Mouse (Mus musculus): ENCODE data around the gene Shisa5. TPM values are rescaled to one million over a fixed set of nuclear protein-coding genes. Genes with fewer than 3 reads are reported as not detected.

Gene Shisa5
- polyA plus RNA-seq, 1 experiment from 2014 or later, result 34.7 TPM

DNA sequence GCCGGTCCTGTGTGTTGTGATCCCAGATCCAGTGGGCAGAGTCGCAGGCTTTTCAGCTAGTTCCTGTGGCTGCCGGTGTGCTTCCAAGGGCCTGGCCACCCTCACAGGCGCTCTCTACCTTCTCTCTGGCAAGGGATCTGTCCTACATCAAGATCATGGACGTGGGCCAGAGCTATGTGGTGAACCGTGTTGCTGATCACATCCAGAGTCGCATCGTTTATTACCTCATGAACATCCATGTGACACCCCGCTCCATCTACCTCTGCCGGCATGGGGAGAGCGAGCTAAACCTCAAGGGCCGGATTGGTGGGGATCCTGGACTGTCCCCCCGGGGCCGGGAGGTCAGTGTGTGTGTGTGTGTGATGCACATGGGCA lies 28.1 kb upstream of the Shisa5 start:
- H3K4me2 ChIP-seq (ENCODE audit: low read depth), result no peak overlapping the region
- H3K36me3 ChIP-seq (ENCODE audit: control insufficient read depth, insufficient read depth, low read length), result 0 out of 2 replicates have a peak, but pooled peaks cover 2% of the 10 kb centered on the region
- H3K4me3 ChIP-seq (ENCODE audit: low read depth, low read length), result no peak overlapping the region
- 88% methylated on average over 14 of the region's 14 CpGs for WGBS
- no peaks in the 10 kb centered on the region for H3K4me1 ChIP-seq (ENCODE audit: control insufficient read depth, insufficient read depth, low read length)
- H3K9ac ChIP-seq (ENCODE audit: low read length), result no peak overlapping the region
- ATAC-seq (ENCODE audit: insufficient read depth, low FRiP score, low TSS enrichment) (no peak), DNase-seq (ENCODE audit: low spot score) (no peak)
- H3K9me3 ChIP-seq (ENCODE audit: control insufficient read depth, low read length), result no peaks in the 10 kb centered on the region
- H3K27me3 ChIP-seq (ENCODE audit: control insufficient read depth, insufficient read depth, low read length), result no peaks in the 10 kb centered on the region
- H3K27ac ChIP-seq (ENCODE audit: low read depth, low read length), result no peak overlapping the region

DNA sequence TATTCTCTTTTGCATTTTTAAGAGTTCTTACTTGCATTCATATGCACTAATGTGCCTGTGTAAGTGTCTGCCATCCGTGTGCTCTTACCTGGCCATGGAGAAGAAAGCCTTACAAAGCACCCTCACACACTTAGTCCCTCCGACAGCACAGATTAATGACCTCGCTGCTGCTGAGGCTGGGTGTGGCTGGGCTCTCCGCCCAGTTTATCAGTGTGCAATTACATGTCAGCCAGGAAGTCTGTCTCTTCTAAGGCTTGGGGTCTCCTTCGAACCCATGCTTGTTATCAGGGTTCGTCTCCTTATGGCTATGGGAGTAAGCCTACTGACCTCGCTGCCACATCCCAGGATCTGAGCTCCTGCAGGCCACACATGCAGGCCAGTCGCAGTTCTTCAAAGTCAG lies 23.0 kb upstream of the Shisa5 start:
- 70% methylated on average over 8 of the region's 8 CpGs for WGBS
- Histone ChIP-seq H3K4me2 (ENCODE audit: low read depth) (no peak overlapping the region), H3K27me3 (ENCODE audit: control insufficient read depth, insufficient read depth, low read length) (no peaks in the 10 kb centered on the region), H3K36me3 (ENCODE audit: control insufficient read depth, insufficient read depth, low read length) (no peaks in the 10 kb centered on the region), H3K4me3 (ENCODE audit: low read depth, low read length) (no peak overlapping the region), H3K4me1 (ENCODE audit: control insufficient read depth, insufficient read depth, low read length) (no peaks in the 10 kb centered on the region), H3K27ac (ENCODE audit: low read depth, low read length) (no peak overlapping the region), H3K9ac (ENCODE audit: low read length) (no peak overlapping the region), H3K9me3 (ENCODE audit: control insufficient read depth, low read length) (no peaks in the 10 kb centered on the region)
- no peak for DNase-seq (ENCODE audit: low spot score)
- no peak for ATAC-seq (ENCODE audit: insufficient read depth, low FRiP score, low TSS enrichment)

DNA sequence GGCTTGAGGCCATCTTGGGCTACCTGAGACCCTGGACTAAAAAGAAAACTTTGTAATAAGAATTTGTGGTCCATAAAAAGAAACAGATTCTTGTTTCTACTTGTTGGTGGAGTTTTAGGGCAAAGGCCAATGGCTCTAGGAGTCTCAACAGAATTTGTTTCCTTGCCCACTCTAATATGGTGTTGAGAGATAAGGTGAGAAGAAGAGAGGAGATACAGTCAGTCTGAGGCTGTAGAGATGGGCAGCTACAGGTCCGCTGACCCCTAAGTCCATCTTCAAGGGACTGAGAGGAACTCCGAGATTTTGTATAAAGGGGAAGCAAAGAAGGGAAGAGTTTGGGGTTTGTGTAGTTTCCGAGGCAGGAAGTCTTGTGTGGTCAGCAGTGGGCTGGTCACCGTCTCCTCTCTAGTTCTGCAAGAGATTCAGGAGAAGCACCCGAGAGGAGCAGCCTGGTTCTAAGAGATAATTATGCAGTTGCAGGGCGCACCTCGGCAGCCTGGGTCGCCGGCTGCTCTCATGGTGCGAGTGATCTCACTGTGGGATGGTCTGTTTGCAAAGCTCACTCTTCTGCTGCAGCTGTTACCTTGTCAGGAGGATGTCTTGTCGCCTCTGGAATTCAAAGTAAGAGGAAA lies 21.3 kb upstream of the Shisa5 start:
- no peaks in the 10 kb centered on the region for H3K9me3 ChIP-seq (ENCODE audit: control insufficient read depth, low read length)
- no peak overlapping the region for H3K27ac ChIP-seq (ENCODE audit: low read depth, low read length)
- no peaks in the 10 kb centered on the region for H3K36me3 ChIP-seq (ENCODE audit: control insufficient read depth, insufficient read depth, low read length)
- no peaks in the 10 kb centered on the region for H3K27me3 ChIP-seq (ENCODE audit: control insufficient read depth, insufficient read depth, low read length)
- no peak overlapping the region for H3K9ac ChIP-seq (ENCODE audit: low read length)
- H3K4me2 ChIP-seq (ENCODE audit: low read depth), result no peak overlapping the region
- no peak for DNase-seq (ENCODE audit: low spot score)
- no peak overlapping the region for H3K4me3 ChIP-seq (ENCODE audit: low read depth, low read length)
- no peaks in the 10 kb centered on the region for H3K4me1 ChIP-seq (ENCODE audit: control insufficient read depth, insufficient read depth, low read length)
- no peak for ATAC-seq (ENCODE audit: insufficient read depth, low FRiP score, low TSS enrichment)
- WGBS, result 51% methylated on average over 11 of the region's 11 CpGs

DNA sequence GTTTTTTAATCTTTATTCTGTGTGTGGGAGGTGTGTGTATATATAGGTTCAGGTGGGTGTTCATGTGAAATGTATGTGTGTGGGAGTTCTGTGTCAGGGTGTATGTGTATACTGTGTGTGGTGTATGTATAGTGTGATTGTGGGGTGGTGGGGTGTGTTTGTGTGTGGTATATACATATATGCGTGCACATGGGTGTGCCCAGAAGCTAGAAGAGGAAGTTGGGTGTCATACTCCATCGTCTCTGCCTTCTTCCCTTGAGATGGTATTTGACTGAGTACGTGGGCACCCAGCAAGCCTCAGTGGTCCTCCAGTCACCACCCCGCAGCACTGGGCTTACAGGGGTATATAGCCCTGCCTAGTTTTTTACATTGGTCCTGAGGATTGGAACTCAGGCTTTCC lies 16.9 kb upstream of the Shisa5 start:
- H3K27me3 ChIP-seq (ENCODE audit: control insufficient read depth, insufficient read depth, low read length), result no peaks in the 10 kb centered on the region
- H3K4me1 ChIP-seq (ENCODE audit: control insufficient read depth, insufficient read depth, low read length), result no peaks in the 10 kb centered on the region
- WGBS, result 88% methylated on average over 4 of the region's 4 CpGs
- H3K27ac ChIP-seq (ENCODE audit: low read depth, low read length), result no peak overlapping the region
- no peaks in the 10 kb centered on the region; the same call in 1 of the 2 replicates for H3K36me3 ChIP-seq (ENCODE audit: control insufficient read depth, insufficient read depth, low read length)
- no peak overlapping the region for H3K9ac ChIP-seq (ENCODE audit: low read length)
- no peak overlapping the region for H3K4me2 ChIP-seq (ENCODE audit: low read depth)
- no peaks in the 10 kb centered on the region for H3K9me3 ChIP-seq (ENCODE audit: control insufficient read depth, low read length)
- no peak overlapping the region for H3K4me3 ChIP-seq (ENCODE audit: low read depth, low read length)
- DNase-seq (ENCODE audit: low spot score) (no peak), ATAC-seq (ENCODE audit: insufficient read depth, low FRiP score, low TSS enrichment) (no peak)

DNA sequence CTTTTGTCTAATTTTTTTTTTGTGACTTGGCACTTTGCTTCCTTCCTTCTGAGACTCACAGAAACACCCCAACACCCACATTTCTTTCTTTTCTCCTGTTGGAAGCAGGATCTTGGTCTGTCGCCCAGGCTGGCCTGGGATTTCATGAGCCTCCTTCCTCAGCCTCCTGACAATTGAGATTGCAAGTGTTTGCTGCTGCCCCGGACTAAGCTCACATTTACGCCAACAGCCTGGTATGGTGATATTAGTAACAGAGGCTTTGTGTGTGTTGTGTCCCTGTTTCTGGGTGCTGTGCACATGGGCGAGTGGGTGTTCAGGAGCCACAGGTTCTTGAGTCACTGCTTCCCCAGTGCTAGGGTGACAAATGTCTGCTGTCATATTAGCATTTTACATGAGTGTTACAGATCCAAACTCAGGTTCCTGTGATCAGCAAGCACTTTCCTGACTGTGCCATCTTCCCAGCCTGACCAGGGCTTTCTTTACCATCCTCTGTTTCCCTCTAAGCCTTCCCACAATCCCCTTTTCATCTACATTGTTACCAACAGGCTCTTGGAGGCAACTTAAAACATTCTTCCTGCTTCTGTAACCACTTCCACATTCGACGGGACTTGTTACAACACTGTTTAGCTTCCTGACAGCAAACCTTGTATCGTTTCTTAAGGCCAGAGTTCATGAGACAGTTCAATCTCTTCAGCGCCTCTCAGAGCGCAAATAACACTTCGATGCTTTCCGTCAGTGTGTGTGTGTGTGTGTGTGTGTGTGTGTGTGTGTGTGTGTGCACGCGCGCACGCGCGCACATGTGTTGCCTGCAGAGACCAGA lies 15.3 kb upstream of the Shisa5 start:
- Histone ChIP-seq H3K27me3 (ENCODE audit: control insufficient read depth, insufficient read depth, low read length) (no peaks in the 10 kb centered on the region), H3K27ac (ENCODE audit: low read depth, low read length) (no peak overlapping the region), H3K9me3 (ENCODE audit: control insufficient read depth, low read length) (no peaks in the 10 kb centered on the region), H3K4me2 (ENCODE audit: low read depth) (no peak overlapping the region), H3K4me1 (ENCODE audit: control insufficient read depth, insufficient read depth, low read length) (no peaks in the 10 kb centered on the region), H3K4me3 (ENCODE audit: low read depth, low read length) (no peak overlapping the region), H3K9ac (ENCODE audit: low read length) (no peak overlapping the region), H3K36me3 (ENCODE audit: control insufficient read depth, insufficient read depth, low read length) (no peaks in the 10 kb centered on the region; the same call in 1 of the 2 replicates)
- 92% methylated on average over 17 of the region's 17 CpGs for WGBS
- ATAC-seq (ENCODE audit: insufficient read depth, low FRiP score, low TSS enrichment), result no peak
- DNase-seq (ENCODE audit: low spot score), result no peak

DNA sequence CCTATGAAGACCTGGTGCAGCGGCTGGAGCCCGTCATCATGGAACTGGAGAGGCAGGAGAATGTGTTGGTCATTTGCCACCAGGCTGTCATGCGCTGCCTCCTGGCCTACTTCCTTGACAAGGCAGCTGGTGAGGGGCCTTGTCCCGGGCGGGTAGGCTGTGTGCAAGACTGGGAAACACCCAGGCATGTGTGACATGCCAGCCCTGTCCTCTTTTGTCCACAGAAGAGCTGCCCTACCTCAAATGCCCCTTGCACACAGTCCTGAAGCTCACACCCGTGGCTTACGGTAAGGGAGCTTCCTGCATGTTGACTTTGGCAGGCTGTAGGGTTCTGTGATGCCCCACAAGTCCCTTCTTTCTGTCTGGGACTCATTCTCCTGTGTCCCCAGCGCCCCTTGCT lies 10.8 kb upstream of the Shisa5 start:
- DNase-seq (ENCODE audit: low spot score), result no peak
- Histone ChIP-seq H3K4me1 (ENCODE audit: control insufficient read depth, insufficient read depth, low read length) (no peaks in the 10 kb centered on the region), H3K9ac (ENCODE audit: low read length) (no peak overlapping the region), H3K4me2 (ENCODE audit: low read depth) (no peak overlapping the region), H3K27me3 (ENCODE audit: control insufficient read depth, insufficient read depth, low read length) (no peaks in the 10 kb centered on the region), H3K27ac (ENCODE audit: low read depth, low read length) (0 out of 2 replicates have a peak overlapping the region, but pooled peaks have one; percentile 20), H3K4me3 (ENCODE audit: low read depth, low read length) (no peak overlapping the region), H3K36me3 (ENCODE audit: control insufficient read depth, insufficient read depth, low read length) (no peaks in the 10 kb centered on the region; the same call in 1 of the 2 replicates), H3K9me3 (ENCODE audit: control insufficient read depth, low read length) (no peaks in the 10 kb centered on the region)
- WGBS, result 84% methylated on average over 8 of the region's 8 CpGs
- no peak for ATAC-seq (ENCODE audit: insufficient read depth, low FRiP score, low TSS enrichment)

DNA sequence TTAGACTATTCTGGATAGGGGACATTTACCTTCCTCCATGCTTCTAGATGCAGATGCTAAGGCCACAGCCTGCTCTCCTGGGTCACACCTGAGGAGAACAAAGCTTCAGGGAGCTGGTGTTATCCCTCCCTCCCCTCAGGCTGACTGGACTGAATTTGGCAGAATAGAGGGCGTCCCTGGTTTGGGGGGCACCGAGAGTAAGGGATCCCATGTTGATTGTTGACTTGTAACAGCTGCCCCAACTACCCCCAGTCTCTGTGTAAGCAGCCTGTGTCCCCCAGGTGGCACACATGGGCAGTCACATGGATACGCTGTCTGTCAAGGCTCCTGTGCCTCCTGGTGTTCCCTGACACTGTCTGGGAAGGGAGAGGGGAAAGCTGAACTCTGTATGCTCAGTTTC lies 9.9 kb upstream of the Shisa5 start:
- H3K9ac ChIP-seq (ENCODE audit: low read length), result no peak overlapping the region

DNA sequence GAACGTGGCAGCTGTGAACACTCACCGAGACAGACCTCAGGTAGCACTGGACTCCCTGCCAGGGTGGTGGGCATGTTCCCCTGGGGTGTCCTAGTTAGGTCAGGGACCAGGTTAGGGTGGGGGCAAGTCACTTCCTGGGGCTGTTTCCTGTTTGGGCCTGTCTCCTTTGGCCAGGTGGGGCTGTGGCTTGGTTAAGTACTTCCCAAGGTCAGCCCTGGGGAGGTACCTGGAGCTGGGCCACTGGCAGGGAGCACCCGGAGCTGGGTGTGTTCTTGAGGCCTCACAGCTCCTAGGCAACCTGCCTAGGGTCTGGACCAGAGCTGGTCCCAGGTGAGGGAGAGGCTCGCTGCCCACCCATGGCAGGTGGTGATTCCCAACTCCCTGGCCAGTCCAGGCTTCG lies 9.4 kb upstream of the Shisa5 start:
- 75% methylated on average over 5 of the region's 5 CpGs for WGBS
- Histone ChIP-seq H3K4me2 (ENCODE audit: low read depth) (no peak overlapping the region), H3K4me1 (ENCODE audit: control insufficient read depth, insufficient read depth, low read length) (no peaks in the 10 kb centered on the region), H3K4me3 (ENCODE audit: low read depth, low read length) (no peak overlapping the region), H3K27ac (ENCODE audit: low read depth, low read length) (no peak overlapping the region), H3K9ac (ENCODE audit: low read length) (no peak overlapping the region), H3K9me3 (ENCODE audit: control insufficient read depth, low read length) (no peaks in the 10 kb centered on the region), H3K27me3 (ENCODE audit: control insufficient read depth, insufficient read depth, low read length) (no peaks in the 10 kb centered on the region), H3K36me3 (ENCODE audit: control insufficient read depth, insufficient read depth, low read length) (no peaks in the 10 kb centered on the region; the same call in 1 of the 2 replicates)
- ATAC-seq (ENCODE audit: insufficient read depth, low FRiP score, low TSS enrichment) (no peak), DNase-seq (ENCODE audit: low spot score) (no peak)

More for the DNA sequence above, 9.9 kb upstream of the Shisa5 start:
- DNase-seq (ENCODE audit: low spot score) (no peak), ATAC-seq (ENCODE audit: insufficient read depth, low FRiP score, low TSS enrichment) (no peak)
- Histone ChIP-seq H3K27ac (ENCODE audit: low read depth, low read length) (no peak overlapping the region), H3K4me3 (ENCODE audit: low read depth, low read length) (no peak overlapping the region), H3K9me3 (ENCODE audit: control insufficient read depth, low read length) (no peaks in the 10 kb centered on the region), H3K4me2 (ENCODE audit: low read depth) (no peak overlapping the region), H3K27me3 (ENCODE audit: control insufficient read depth, insufficient read depth, low read length) (no peaks in the 10 kb centered on the region), H3K36me3 (ENCODE audit: control insufficient read depth, insufficient read depth, low read length) (no peaks in the 10 kb centered on the region; the same call in 1 of the 2 replicates), H3K4me1 (ENCODE audit: control insufficient read depth, insufficient read depth, low read length) (no peaks in the 10 kb centered on the region)
- WGBS, result 76% methylated on average over 3 of the region's 3 CpGs

DNA sequence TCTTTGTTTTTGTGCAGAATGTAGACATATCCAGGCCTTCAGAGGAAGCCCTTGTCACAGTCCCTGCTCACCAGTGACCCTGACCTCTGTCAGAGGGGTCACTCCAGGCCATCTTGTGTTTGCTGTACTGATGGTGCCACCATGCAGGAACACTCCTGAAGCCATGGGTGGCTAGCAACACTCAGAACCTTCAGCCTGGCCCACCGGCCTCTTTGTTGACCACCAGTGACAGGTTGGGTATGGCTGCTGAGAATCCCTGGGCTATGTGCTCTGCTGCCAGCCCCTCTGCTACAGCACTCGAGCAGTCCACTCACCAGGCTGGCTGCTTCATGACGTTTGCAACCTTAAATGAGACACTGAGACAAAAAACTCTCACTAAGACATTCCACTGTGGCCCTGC lies 8.1 kb upstream of the Shisa5 start:
- WGBS, result 71% methylated on average over 3 of the region's 3 CpGs
- Histone ChIP-seq H3K9me3 (ENCODE audit: control insufficient read depth, low read length) (no peaks in the 10 kb centered on the region), H3K27me3 (ENCODE audit: control insufficient read depth, insufficient read depth, low read length) (no peaks in the 10 kb centered on the region), H3K27ac (ENCODE audit: low read depth, low read length) (no peak overlapping the region), H3K4me1 (ENCODE audit: control insufficient read depth, insufficient read depth, low read length) (no peaks in the 10 kb centered on the region), H3K4me3 (ENCODE audit: low read depth, low read length) (no peak overlapping the region), H3K36me3 (ENCODE audit: control insufficient read depth, insufficient read depth, low read length) (no peaks in the 10 kb centered on the region), H3K9ac (ENCODE audit: low read length) (no peak overlapping the region), H3K4me2 (ENCODE audit: low read depth) (no peak overlapping the region)
- ATAC-seq (ENCODE audit: insufficient read depth, low FRiP score, low TSS enrichment), result no peak
- DNase-seq (ENCODE audit: low spot score), result no peak

Measured in neural tube, embryonic 11.5 days (tissue).